Mouse (Mus musculus) thymus, adult 18-20 months (tissue): Measurements from ENCODE around the gene Tiam1.

Experiments
- DNase-seq, 2 experiments: peaks; one replicate each; pipeline ENCODE4 v3.0.0; 2022; ENCODE audit warnings: mixed read lengths in 2 of 2

Gene Tiam1

GRCm38 (mm10) chr16:89991701-89992152, 151.8 kb downstream of the Tiam1 start:
- DNase-seq = no peak

GRCm38 (mm10) chr16:89990288-89990955, 153.1 kb downstream of the Tiam1 start:
- no peak for DNase-seq

- no peak for DNase-seq
Observed at GRCm38 (mm10) chr16:89989816-89990215, 153.8 kb downstream of the Tiam1 start.

- DNase-seq = peak; percentile 57 to 74
Observed at GRCm38 (mm10) chr16:89986672-89987362, 156.8 kb downstream of the Tiam1 start.

- DNase-seq = peak; percentile 62 to 75
Observed at GRCm38 (mm10) chr16:89985702-89986481, 157.7 kb downstream of the Tiam1 start.

- DNase-seq = no peak
Observed at GRCm38 (mm10) chr16:89980075-89980744, 163.4 kb downstream of the Tiam1 start.

- DNase-seq = no peak
Observed at GRCm38 (mm10) chr16:89975441-89975840, 168.1 kb downstream of the Tiam1 start.

- no peak for DNase-seq
Observed at GRCm38 (mm10) chr16:89973814-89974712, 169.5 kb downstream of the Tiam1 start.

GRCm38 (mm10) chr16:89972854-89973487, 170.6 kb downstream of the Tiam1 start:
- DNase-seq = no peak

GRCm38 (mm10) chr16:89972018-89972417, 171.6 kb downstream of the Tiam1 start:
- no peak for DNase-seq

GRCm38 (mm10) chr16:89968058-89968457, 175.5 kb downstream of the Tiam1 start:
- no peak for DNase-seq

GRCm38 (mm10) chr16:89962876-89963275, 180.7 kb downstream of the Tiam1 start:
- no peak for DNase-seq

GRCm38 (mm10) chr16:89960904-89961303, 182.7 kb downstream of the Tiam1 start:
- no peak for DNase-seq

GRCm38 (mm10) chr16:89960186-89960878, 183.2 kb downstream of the Tiam1 start:
- DNase-seq = no peak

- no peak for DNase-seq
Observed at GRCm38 (mm10) chr16:89958982-89959381, 184.6 kb downstream of the Tiam1 start.

- no peak for DNase-seq
Observed at GRCm38 (mm10) chr16:89958030-89958429, 185.5 kb downstream of the Tiam1 start.

GRCm38 (mm10) chr16:89954525-89954924, 189.0 kb downstream of the Tiam1 start:
- DNase-seq = no peak

- no peak for DNase-seq
Observed at GRCm38 (mm10) chr16:89954114-89954513, 189.5 kb downstream of the Tiam1 start.

- no peak for DNase-seq
Observed at GRCm38 (mm10) chr16:89952821-89953220, 190.7 kb downstream of the Tiam1 start.

- no peak for DNase-seq
Observed at GRCm38 (mm10) chr16:89950754-89951153, 192.8 kb downstream of the Tiam1 start.

GRCm38 (mm10) chr16:89950251-89950650, 193.3 kb downstream of the Tiam1 start:
- DNase-seq = no peak
